Mouse (Mus musculus): ENCODE measurements at regions not wholly inside any gene's neighbourhood (a gene's known extent, or its start where the extent isn't known, plus 50 kb on each side); places are given as distances from the start of the nearest gene placed in this dataset.

GRCm38 (mm10) chr5:126045761-126046160 lies 514.2 kb downstream of the Tmem132b start:
- TF ChIP-seq CTCF (IDR thresholded peaks at IDR 0.05 in 2 of 3, conservative IDR thresholded peaks at IDR 0.05 in 1 of 3; ENCODE audit: control insufficient read depth in 1 of 3, insufficient read depth in 1 of 3, low read depth in 2 of 3, low read length in 3 of 3, poor library complexity in 1 of 3, severe bottlenecking in 1 of 3) (peak; percentile 17 to 29 (median 21); a peak in 3 of 6 replicates), POLR2A (IDR thresholded peaks at IDR 0.05; ENCODE audit: control insufficient read depth in 1 of 2, insufficient read depth in 1 of 2, low read depth in 1 of 2, low read length in 2 of 2, poor library complexity in 1 of 2) (no peak), MAX (IDR thresholded peaks at IDR 0.05; ENCODE audit: low read length) (no peak)
